Mouse (Mus musculus) yolk sac, embryonic 10.5 days (tissue): ENCODE results near the gene Tdrd3.

Experiments
- DNase-seq: peaks from one replicate; pipeline ENCODE4 v3.0.0-alpha.2; 2017; ENCODE audit warnings: low spot score

Gene Tdrd3

DNA sequence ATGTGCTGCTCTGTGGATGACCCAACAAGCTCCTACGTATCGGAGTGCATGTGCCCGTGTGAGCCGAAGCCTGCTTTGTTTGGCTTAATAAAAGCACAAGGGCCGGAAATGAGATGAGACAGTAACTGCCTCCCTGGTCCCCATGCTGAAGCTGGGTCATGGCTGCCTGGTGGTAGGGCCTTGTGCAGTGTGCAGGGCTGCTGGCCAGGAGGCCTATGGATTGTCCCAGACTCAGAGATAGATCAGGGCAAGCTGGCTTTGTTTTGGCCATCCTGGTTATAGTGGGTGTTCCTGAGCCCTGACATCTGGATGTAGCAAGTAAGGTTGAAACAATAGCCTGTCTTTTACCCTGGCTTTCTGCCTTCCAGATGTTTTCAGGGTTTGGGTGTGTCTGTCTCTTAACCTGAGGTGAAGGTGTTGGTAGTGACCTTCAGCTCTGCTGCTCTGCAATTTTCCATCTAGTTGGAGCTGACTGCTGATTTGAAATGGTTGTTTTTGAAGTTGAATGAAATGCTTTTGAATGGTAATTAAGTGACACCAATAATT, 39.3 kb downstream of the Tdrd3 start:
- DNase-seq, result no peak

DNA sequence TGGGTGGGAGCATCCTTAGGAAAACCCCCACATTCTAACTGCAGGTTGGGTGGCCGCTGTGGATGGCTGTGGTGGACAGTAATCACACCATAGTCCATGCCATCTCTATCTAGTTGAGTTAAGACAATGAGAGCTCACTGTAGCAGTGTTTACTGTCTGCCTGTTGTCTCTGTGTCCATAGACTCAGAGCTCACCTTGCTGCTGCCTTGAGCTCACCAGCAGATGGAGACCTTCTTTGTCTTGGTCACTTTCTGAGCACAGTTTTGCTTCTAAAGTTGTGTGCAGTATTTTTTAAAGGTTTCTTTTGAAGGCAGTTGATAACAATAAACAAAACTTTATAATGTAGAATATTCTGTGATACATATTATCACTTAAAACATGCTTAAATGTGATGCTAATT, 43.3 kb downstream of the Tdrd3 start:
- DNase-seq, result no peak

DNA sequence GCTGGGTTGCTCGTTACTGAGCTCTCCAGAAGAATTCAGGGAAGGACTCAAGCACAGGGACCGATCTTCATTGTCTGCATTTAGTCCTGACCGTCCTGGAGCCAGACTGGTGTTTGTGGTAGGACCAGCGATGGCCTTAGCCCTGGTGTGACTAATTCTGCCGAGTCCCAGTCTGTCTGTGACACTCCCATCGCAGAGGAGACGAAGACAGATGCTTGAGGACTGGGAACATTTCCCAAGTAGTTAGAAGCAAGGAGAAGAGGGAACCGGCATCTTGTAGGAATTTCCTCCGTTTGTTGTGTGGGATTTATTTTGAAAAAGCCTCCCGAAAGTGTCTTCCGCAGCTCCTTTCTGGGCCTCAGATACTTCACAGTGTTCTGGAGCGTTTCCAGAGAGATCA, 45.1 kb downstream of the Tdrd3 start:
- DNase-seq, result no peak

DNA sequence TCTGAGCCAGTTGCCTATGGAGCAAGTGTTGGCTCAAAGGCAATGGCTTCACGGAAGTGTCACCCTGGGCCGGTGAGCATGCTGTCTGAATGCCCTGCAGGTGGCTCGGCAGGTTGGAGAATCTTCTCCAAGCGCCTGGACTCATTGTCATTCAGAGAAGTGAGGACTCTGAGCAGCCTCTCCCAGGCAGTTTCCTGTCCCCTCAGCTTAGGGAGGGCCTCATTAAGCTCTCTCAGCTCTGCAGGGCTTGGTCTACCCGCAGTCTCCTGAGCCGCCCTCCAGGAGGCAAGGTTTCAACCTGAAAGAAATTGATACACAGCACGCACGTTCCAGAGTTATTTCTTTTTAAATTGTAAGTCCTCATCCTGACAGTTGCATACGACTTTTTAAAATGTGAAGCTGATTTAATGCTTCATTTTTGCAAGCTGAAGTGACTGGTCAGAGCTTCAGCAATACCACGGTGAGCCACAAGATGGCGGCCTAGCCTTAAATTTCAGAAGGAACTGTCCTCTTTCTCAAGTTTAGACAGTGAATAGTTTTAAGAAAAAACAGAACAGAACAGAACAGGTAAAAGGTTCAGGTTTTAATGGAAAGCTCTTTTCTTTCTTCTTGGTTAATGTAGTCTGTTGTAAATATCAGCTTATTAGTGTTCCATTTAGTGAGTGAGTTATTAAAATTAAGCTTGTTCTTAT, 47.7 kb downstream of the Tdrd3 start:
- peak; percentile 32 for DNase-seq

DNA sequence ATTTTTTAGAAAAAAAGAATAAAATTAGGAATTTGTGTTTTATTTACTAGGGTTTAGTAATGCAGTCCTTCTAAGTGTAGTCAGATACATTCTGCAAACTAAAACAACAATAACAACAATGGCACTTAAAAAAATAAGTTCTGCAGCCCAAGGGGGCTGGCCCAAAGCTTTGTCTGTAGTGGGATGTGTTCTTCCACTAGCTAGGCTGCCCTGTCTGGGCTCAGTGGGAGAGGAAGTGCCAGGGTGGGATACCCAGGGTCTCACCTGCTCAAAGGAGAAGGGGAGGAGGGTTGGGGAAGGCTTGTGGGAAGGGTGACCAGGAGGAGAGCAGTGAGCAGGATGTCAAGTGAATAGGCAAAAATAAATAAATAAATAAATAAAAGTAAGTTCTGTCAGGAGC, 48.2 kb downstream of the Tdrd3 start:
- DNase-seq, result no peak

DNA sequence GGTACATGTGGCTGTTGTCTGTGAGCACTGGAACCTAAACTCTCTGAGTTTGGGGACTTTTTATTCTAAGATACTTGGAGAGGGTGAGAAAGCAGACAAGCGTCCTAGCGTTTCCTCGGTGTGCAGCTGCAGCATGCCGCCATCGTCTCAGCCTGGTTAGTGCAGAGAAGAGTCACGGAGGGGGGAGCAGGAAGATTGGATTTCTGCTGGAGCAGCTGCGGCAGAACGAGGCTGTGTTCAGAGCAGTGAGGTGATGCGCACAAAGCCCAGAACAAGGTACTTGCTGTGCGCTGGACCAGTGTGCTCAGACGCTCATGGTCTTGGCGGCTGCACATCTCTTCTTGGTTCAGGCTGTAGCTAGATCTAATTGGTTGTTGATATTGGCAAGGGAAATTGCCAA, 51.1 kb downstream of the Tdrd3 start:
- no peak for DNase-seq

DNA sequence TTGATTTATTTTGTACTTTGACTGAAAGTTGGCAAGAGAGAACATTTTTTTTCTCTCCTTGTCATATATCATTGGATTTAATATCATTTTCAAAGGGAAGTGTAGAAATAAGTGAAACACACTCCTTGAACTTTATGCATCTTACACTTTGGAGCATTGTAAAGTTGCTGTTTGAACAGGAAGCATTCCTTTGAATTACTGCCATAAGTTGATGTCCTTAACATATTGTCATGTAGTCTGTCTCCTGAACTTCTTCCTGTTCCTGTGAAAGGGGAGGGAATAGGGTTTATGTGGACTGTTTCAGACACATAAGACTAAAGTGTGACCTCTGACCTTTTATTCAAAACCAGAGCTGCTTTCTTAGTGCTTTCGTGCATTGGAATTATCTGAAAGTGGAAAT, 55.1 kb downstream of the Tdrd3 start:
- no peak for DNase-seq

DNA sequence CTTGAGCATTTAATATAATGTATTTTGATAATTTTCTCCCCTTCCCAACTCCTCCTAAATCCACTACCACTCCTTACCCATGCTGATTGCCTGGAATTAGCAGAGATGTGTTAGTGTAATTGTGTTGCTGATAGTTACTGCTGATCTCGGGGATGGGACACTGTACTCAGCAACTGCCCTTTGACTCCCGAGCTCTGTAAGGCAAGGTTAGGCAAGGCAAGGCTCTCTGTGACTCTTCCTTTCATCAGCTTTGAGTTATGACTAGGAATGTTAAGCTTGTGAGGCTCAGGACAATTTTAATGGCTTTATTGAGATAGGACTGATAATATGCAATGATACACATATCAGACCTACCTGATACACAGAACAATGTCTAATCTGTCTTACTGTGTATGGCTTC, 56.3 kb downstream of the Tdrd3 start:
- no peak for DNase-seq

DNA sequence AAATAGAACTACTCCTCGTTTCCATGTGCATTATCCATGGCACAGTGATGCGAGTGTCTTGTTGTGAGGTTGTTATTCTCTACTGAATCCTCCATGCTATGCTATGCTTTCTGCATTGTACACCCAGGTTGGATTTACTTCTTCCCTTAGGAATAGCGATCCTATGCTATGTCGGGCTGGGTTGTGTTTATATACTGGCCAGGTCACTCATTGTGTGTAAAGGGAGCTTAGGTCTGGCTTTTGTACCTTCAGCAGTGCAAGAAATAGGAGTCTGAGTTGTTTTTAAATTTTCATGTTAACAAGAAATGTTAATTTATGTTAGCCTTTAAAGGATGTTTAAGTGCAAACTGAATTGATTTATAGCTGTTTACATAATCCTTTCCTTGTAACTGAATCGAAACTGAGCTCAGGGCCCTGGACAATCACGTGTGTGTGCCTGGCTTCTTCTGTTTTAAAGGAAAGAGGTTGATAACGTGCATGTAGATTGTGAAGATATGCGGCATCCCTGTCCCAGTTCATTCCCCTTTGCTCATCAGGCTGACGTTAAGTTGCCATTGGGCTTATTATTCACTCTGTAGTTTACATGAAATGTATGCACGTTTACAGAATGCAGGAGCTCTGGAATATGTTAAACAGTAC, 59.4 kb downstream of the Tdrd3 start:
- DNase-seq, result no peak

DNA sequence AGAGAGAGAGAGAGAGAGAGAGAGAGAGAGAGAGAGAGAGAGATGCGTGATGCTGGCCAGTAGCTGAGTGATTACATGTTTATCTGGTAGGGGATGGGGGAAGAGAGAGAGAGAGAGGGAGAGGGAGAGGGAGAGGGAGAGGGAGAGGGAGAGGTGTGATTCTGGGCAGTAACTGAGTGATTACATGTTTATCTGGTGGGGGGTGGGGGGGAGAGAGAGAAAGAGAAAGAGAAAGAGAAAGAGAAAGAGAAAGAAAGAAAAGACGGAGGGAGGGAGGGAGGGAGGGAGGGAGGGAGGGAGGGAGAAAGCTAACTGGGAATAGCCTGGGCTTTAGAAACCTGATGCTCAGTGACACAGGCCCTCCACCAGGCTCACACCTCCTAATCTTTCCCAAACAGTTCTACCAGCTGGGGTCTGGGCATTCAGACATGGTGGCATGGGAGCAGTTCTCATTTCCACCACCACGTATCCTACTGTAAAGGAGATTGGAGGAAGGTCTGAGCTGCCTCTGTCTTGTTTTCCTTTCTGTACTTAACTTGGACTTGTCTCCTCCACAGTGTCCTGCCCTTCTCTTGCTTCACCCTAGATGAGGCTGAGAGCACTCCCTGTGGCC, 62.0 kb downstream of the Tdrd3 start:
- no peak for DNase-seq

DNA sequence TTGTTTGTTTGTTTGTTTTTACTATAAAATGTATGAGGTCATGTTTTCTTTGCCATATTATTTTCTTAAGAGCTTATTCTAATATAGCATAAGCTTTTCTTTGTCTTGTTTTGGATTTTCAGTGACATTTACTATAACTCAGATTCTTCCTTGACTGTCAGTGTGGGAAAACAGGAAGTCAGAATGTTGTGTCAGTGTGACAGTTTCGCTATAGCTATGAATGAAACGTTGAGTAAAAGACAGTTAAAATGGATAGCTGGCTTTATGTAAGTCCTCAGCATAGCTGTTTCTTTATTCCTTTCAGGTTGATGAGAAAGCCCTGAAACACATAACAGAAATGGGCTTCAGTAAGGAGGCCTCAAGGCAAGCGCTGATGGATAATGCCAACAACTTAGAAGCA, 69.4 kb downstream of the Tdrd3 start:
- DNase-seq, result no peak

DNA sequence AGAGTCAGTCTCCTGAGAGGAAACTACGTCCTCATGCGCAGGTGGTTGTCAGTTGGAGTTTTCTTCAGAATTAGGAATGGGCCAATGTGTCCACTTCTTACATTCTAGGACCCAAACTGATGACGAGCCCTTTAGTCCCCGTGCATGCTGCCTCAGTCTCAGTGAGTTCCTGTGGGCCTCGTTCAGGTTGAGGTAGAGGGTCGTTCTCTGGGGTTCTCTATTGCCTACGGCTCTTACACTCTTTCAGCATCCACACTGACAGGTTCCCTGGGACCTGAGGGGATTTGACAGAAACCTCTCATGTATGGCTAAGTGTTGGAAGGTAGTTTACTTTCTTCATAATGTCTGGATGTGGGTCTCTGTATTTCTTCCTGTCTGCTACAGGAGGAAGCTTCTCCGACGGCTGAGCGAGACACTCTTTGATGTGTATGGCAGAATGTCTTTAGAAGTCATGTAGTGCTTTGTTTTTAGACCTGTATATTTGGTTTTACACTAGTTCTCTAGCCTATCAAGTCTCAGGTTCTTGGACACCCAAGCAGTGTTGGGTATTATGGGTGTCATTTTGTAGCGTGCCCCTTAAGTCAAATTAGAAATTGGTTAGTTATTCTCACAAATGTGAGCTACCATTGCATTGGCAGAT, 81.6 kb downstream of the Tdrd3 start:
- DNase-seq, result no peak

DNA sequence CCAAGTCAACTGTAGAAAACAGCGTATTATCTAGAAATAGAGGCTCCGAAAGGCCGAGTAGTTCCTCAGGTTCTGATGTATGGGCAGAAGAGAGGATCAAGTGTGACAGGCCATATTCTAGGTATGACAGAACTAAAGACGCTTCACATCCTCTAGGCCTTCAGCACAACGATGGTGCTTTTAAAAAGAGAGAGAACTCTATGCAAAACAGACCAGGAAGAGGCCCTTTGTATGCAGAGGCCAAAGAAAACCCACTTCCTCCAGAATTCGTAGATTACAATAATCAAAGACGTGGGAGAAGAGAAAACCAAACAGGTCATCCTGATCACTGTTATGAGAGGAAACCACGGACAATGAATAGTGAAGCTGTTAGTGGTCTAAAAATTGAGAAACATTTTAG, 89.5 kb downstream of the Tdrd3 start:
- no peak for DNase-seq

DNA sequence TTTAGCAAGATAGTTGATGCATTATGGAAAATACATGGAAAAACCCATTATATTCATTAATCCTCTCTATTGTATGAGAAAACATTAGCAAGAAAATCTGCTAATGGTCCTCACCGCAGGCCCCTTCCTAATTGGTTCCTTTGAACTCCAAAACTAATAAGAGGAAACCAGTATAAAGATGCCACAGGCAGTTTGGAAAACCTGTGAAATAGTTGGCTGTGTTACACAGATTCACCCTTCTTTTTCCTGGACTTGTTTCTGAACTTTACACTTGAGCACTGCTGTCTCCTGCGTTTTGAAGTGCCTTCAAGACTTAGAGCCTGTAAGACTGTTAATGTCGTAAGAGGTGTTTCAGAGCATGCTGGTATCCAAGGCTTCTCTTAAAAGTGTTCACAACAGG, 98.8 kb downstream of the Tdrd3 start:
- DNase-seq, result no peak

DNA sequence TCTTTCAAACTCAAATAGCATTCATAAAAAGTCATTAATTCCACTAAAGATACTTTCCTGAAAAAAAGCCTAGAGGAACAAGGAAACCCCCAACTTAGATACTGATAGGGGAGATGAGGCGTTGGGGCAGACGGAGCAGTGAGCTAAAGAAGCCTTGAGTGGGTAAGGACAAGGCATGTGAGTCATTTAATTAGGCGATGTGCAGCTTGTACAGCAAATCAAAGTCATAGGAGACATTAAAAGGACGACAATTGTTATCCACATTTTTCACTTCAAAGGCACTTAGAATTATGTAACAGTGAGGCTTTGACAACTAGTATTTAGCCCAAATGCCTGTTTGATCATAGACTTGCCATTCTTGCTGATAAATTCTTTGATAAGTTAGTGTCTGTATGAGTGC, 100.9 kb downstream of the Tdrd3 start:
- DNase-seq, result no peak

DNA sequence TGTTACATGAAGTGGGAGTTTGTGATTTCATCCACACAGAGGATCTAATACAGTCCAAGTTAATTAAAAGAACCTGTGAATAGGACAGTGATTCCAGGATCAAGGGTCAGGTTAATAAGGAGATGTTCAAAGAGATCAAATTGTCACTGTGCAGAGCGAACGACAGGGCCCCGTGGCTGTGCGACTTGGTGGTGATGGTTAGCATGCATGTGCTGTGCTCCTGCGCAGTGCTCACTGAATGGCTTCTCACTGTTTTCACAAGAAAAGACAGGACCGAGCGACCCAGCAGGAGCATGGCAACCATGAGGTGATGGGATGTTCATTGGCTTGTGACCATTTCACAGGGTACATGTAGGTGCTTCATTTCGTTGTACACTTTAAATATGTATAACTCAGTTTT, 115.4 kb downstream of the Tdrd3 start:
- no peak for DNase-seq

DNA sequence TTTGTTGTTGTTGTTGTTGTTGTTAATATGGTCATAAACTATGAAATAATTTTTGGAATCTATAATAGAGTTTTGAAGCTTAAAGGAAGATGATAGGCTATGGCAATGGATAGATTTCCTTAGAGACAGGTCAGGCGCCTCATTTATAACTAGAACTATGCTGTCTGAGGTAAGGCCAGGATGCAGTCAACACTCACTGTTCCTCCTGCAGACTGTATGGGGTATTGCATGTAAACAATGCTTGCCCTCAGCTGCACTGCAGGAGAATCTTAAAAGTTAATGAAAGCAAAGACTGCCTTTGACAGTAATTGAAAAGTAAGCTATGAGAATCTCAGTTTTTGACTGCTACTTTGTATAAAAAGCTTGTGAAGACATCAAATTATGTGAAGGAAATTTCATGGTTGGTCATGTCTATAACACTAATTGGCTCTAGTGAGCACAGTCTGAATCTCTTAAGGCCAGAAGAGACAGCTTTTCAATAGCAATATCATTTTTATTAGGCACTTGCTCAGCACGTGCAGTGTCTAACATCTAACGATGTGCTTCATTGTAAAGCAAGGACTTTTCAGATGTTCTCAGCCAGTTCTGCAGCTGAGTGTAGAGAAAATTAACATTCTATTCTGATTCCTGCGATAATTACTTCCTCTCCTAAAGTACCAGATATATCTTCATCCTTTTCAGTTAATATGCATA, 120.8 kb downstream of the Tdrd3 start:
- no peak for DNase-seq

DNA sequence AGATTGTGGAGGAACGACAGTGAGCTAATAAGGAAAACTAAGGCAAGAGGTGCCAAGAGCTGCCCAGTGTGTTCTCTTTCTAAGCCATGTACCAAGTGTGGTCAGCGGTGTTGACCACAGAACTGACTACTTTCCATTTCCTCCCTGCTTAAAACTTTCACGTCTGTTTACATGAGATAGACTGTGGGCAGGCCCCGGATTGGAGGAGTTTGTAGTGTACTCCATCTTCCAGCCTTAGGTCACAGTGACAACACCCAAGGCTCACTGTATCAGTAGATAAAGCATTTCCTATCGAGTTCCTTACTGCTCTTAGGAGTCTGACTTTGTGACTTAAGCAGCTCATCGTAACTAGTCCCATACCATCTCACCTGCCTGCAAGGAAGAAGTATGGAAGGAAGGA, 133.5 kb downstream of the Tdrd3 start:
- no peak for DNase-seq

DNA sequence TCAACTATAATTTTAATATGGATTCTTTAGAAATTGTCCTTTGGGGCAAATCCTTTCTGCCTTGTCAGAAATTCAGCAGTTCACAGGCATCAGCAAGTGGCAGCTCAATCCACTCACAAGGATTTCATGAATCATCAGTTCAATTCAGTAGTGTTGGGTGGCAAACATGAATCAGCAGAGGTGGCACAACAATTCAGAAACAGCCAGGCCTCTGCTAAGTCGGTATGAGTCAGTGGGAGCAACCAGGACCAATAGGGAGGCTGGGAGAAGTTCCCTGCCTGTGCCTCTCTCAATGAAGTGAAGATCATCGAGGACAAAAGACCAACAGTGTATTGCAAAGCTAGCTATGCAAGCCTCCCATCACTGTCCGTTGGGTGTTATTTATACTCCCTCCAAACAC, 135.8 kb downstream of the Tdrd3 start:
- no peak for DNase-seq

DNA sequence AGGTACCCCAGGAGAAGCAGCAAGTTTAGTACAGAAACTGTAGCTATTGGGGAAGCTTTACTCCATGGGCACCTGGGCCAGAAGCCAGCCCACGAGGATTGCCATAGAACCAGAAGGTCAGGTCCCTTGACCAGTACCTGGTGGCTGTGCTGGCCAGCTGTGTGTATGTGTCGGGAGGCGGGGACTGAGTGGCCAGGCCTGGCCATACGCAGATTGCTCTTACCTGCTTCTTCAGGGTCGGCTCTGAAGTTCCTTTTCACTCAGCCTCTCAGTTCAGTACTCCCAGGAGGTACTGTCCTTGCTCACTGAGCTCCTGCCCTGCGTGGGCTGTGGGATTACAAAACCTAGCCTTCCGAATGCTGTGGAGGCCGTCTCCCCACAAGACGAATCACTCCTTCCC, 147.4 kb downstream of the Tdrd3 start:
- no peak for DNase-seq

DNA sequence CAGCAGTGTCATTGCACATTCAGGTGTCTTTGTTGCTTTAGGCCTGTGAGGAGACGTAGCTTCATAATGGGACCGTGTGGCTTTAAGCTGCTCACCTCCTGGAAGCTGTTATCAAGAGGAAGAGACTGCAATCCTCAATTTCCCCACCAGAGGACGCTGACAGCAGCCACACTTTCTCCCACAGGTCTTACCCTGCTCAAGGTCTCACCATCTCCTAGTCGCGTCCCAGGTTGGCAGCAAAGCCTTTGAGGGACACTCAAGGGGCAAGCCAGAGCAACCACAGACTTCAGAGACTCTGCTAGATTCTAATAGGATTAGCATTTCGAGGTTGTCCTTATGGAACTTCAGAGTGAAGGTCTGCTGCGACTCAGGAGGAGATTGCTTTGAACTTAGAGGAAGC, 149.8 kb downstream of the Tdrd3 start:
- no peak for DNase-seq

DNA sequence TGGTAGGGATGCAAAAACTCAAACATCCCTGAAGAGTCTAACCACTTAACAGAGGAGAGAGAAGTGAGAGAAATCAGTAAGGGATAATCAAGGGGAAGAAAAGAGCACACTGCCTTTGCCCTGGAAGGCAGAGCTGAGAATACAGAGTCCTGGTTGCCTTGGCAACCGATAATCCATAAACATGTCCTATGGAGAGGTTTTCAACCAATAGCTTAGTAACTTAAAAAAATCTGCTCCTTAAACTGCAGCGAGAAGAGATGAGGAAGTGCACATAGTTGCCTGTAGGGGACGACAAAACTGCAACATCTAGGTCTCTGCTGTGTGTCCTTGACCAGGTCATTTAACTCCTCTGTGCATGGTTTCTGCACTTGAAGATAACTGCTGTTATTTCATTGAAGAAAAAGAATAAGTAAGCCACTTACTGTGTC, 150.6 kb downstream of the Tdrd3 start:
- no peak for DNase-seq
